Mouse (Mus musculus): ENCODE data around the gene Ssbp3. TPM values are rescaled to one million over a fixed set of nuclear protein-coding genes. Genes with fewer than 3 reads are reported as not detected.

The Ssbp3 gene
- total RNA-seq, 2 experiments from 2014 or later, result 160 to 182 TPM

DNA sequence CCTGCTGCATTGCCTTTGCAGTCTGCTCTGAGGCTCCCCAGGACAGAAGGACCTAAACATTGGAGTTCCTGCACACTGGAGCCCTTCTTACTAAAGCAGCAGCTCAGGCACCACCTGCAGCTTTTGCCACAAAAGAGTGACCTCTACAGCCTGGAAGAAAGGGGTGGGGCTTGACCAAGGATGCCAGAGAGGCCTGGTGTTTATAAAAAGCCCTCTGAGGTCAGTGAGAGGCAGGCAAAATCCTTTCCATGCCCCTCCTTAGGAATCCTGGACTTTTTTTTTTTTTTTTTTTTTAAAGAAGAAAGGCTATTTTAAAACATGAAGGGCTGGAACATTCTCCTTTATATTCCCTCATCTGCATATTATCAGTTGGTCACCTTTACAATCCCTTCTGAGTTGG, 42.7 kb downstream of the Ssbp3 start:
- no peak for DNase-seq (ENCODE audit: low spot score in 2 of 2)
- intact Hi-C loops (cut with DNase I), result loop anchor here (5.0 kb wide), 1 partner anchor 41 kb away; the partner anchor contains the start of gene Ssbp3

- DNase-seq (ENCODE audit: low spot score in 2 of 2), result no peak
- intact Hi-C loops (cut with DNase I), result loop anchor here (5.0 kb wide), 1 partner anchor 41 kb away; the partner anchor contains the start of gene Ssbp3
Measured at GRCm38 (mm10) chr4:106953760-106954159, 43.3 kb downstream of the Ssbp3 start.

DNA sequence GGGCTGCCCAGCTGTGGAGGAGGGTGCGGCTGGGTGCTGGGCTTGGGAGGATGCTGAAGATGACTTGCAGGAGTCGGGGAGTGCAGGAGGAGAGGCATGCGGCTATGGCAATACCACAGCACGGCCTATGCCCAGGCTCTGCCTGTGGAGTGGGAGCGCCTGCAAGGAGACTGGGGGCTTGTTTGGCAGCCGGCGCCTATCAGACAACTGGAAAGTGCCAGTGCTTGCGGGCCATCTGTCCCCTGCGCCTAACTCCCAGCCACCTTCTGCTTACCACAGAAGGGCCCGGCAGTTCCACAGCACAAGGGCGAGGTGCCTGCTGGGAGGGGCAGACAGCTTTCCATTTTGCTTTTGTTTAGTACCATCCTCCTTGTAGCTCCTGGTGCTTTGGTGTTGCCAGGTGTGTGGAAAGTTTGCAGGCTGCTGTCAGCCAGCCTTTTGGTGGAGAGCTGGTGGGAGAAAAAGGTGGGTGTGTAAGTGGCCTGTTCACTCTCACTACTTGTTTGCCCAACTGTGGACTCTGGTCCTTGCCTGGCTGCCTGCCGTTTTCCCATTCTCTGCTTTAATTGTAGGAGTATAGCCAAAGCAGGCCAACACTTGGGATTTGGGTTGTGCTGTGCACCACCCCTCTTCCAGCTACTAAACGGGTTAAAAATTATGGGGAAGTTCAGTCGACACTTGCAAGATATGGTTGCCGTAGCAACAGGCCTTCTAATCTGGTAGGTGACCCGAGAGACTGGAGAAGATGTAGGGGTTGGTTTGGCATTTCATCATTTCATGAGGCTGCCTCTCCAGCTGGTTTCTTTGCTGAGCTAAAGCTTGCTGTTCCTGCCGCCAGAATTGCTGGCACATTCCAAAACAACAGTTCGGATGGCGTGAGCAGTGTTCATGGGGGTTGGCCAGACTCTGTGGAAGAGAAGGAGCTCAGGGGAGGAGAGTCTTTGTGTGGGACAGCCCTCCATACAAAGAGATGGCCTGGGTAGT, 45.5 kb downstream of the Ssbp3 start:
- DNase-seq (ENCODE audit: low spot score in 2 of 2), result peak; percentile 64 to 78
- intact Hi-C loops (cut with DNase I), result no loop called here

DNA sequence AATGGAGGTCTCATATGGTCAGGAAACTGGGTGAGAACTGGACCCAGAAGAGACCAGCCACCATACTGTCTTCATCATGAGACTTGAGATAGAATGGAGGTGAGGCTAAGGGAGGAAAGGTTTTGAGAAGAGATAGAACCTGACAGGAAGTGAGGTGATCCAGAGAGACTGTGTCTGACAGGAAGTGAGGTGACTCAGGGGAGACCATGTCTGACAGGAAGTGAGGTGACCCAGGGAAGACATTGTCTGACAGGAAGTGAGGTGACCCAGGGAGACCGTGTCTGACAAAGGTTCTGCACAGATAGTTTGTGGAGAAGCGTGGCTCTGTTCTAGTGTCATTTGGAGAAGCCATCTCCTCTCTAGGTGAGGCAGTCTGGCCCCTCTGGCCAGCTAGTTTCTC, 47.6 kb downstream of the Ssbp3 start:
- DNase-seq (ENCODE audit: low spot score in 2 of 2), result no peak
- intact Hi-C loops (cut with DNase I), result no loop called here

GRCm38 (mm10) chr4:106958561-106958960, 48.1 kb downstream of the Ssbp3 start:
- intact Hi-C loops (cut with DNase I), result no loop called here
- DNase-seq (ENCODE audit: low spot score in 2 of 2), result no peak

GRCm38 (mm10) chr4:106959506-106960302, 49.2 kb downstream of the Ssbp3 start:
- DNase-seq (ENCODE audit: low spot score in 2 of 2), result no peak
- intact Hi-C loops (cut with DNase I), result no loop called here

DNA sequence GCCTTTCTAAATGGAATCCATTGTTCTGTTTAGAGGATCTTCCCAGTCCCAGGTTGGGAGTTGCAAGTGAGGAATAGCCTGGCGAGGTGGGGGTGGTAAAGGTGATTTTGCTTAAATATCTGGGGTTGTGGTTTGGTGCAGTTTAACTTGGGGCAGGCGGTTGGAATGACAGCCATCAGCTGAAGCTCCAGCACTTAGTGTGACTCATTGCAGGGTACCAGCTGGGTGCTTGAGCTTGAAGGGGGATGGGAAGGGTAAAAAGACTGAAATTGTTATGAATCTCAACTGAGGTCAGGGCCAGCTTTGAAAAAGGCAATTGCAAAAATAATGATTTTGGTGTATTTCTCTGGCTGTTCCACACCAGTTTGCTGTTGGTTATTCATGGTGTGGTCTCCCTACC, 50.0 kb downstream of the Ssbp3 start:
- no peak for DNase-seq (ENCODE audit: low spot score in 2 of 2)
- intact Hi-C loops (cut with DNase I), result no loop called here

- no peak for DNase-seq (ENCODE audit: low spot score in 2 of 2)
- intact Hi-C loops (cut with DNase I), result no loop called here
Measured at GRCm38 (mm10) chr4:106961321-106961720, 50.8 kb downstream of the Ssbp3 start.

GRCm38 (mm10) chr4:106964356-106964755, 53.9 kb downstream of the Ssbp3 start:
- peak; percentile 62 to 67 for DNase-seq (ENCODE audit: low spot score in 2 of 2)
- intact Hi-C loops (cut with DNase I), result no loop called here

DNA sequence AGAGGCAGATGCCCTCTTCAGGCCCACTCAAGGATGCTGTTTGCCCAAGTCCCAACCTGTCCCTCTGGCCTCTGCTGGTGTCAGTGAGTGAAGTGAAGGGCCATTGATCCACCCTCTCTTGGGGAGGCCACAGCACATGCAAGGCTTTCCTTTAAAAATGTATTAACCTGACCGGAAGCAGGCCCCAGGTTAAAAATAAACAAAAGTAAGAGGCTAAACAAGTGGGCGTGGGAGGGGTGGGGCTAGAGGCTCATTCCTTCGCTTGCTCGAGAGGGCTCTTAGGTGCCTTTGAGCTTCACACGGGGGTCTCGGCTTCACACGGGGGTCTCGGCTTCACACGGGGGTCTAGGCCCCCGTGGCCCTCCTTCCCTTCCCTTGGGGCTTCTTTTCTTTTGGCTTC, 54.5 kb downstream of the Ssbp3 start:
- intact Hi-C loops (cut with DNase I), result no loop called here
- DNase-seq (ENCODE audit: low spot score in 2 of 2), result no peak

DNA sequence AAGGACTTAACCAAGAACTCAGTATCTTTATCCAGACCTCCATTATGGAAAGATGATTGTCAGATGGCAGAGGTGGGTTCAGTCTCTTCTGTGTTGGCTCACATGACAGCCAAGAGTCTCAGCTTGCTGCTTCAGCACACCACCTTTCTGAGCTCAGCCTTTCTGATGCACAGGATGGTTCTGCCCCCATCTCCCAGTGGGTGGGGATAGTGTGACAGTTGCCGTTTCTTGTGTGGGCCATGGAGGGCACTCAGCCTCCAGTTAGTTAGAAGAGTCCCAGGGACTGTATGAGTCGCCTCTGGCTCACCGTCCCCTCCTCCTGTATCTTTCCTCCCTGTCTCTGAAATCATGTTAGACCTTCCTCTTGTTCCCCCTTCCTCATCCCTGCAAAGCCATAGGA, 55.9 kb downstream of the Ssbp3 start:
- intact Hi-C loops (cut with DNase I), result no loop called here
- DNase-seq (ENCODE audit: low spot score in 2 of 2), result peak; percentile 37 to 51

GRCm38 (mm10) chr4:106968910-106969309, 58.4 kb downstream of the Ssbp3 start:
- intact Hi-C loops (cut with DNase I), result no loop called here
- no peak for DNase-seq (ENCODE audit: low spot score in 2 of 2)

DNA sequence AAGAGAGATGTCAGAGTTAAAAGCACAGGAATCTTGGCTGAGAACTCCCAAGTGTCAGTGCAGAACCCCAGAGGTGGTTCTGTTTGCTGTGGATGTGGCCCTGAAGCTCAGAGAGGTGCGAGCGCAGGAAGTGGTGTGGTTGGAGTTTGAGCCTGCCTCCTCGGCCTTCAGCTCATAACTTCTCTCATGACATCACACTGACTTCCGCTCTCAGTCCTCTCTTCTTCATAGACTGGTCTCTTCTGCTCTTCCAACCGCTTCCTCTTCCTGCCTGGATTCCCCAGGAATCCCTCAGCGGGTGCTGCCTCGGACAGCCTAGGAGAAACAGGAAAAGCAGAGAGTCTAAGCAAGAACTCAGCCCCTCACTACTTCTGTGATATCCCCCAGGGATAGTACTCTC, 60.3 kb downstream of the Ssbp3 start:
- intact Hi-C loops (cut with DNase I), result no loop called here
- no peak for DNase-seq (ENCODE audit: low spot score in 2 of 2)

DNA sequence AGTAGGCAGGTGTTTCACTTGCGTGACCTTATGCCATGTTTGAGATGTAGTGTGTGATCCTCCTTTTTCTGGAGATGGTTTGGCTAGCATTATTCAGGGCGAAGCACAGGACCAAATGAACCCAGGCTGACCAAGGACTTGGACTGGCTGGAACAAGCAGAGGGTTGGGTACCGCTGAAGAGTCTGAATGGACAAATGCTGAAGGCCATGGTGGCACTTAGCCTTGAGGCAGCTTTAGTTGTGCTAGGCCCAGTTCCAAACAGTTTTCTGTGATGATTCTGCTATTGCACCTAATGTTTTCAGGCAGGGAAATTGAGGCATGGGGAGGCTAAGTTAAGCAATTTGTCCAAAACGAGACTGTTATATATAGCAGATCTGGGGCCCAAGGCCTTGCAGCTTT, 61.6 kb downstream of the Ssbp3 start:
- intact Hi-C loops (cut with DNase I), result no loop called here
- no peak for DNase-seq (ENCODE audit: low spot score in 2 of 2)

GRCm38 (mm10) chr4:106972461-106973384, 62.2 kb downstream of the Ssbp3 start:
- DNase-seq (ENCODE audit: low spot score in 2 of 2), result no peak
- intact Hi-C loops (cut with DNase I), result no loop called here

DNA sequence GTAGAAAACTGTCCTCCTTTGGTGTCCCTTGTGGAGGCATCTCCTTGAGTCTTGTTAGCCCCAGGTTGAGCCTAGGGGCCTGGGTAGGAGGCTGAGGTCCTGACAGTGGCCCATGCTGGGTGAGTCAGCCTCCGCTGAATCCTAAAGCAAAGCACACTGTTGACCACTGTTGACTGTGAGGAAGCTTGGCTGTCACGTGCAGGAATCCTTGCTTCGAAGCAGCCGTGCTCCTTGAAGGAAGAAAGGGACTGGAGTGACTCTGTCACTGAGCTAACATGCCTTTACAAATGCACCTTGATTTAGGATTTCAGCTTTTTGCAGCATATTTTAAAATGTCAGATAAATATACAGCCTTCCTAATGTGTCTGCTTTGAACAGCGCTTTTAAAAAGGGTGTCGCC, 64.8 kb downstream of the Ssbp3 start:
- DNase-seq (ENCODE audit: low spot score in 2 of 2), result no peak
- intact Hi-C loops (cut with DNase I), result no loop called here

DNA sequence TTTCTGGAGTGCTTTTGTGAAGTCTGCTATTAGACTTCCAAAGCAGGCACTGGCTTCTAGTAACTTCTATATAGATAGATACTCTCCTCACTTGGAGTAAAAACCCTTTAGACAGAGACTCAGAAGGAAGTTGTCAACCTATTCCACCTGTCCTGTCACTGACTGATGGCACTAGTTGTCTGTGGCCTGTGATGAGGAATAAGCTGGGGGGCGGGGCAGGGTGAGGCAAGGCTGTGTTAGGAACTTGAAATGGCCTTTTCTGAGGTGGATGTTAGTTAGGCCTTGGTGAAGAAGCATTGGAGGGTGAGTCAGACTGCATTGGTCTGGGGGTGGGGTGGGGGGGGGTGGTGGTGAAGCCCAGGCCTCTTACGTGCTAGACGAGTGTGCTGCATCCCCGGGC, 65.4 kb downstream of the Ssbp3 start:
- intact Hi-C loops (cut with DNase I), result no loop called here
- DNase-seq (ENCODE audit: low spot score in 2 of 2), result no peak

DNA sequence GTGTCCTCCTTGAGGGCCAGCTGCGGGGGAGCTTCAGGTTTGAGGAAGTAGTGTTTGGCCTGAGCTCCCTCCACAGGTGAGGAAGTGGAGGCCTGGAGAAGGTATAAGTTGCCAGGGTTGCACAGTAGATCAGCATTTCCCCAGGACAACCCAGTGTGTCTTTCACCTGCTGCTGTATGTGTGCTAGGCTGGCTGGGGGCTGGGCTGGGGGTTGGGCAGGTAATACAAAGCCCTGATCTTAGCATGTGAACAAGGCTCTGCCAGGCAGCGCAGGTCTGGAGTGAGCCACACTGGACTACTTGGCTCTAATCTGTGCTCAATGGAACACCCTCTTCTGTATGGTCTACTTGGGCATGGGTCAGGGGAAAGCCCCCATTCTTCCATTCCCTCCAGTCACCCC, 66.1 kb downstream of the Ssbp3 start:
- no peak for DNase-seq (ENCODE audit: low spot score in 2 of 2)
- intact Hi-C loops (cut with DNase I), result no loop called here

DNA sequence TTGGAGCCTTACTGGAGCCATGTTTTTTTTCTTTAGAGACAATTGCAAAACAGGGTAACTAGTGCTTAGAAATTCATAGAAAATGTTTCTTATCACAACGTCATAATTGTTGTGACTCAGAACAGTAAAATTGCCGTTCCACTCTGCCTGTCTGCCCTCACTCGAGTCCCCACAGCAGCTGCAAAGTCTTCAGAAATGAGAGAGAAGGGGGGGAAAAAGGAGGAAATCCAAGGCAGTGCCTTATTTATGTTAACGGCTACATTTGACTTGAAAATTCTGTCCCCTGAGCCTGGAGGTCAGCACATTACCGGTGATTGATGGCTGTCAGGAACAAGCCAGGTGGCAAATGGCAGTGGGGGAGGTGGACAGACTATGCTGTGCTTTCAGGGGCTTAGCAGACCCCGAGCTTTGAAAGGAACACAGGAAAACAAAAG, 66.7 kb downstream of the Ssbp3 start:
- intact Hi-C loops (cut with DNase I), result no loop called here
- no peak for DNase-seq (ENCODE audit: low spot score in 2 of 2)
